Mouse (Mus musculus) ES-CJ7 (cell line): ENCODE results near the gene Rnf227.

Experiments used
- DNase-seq: peaks from one replicate; pipeline ENCODE4 v3.0.0; 2011; ENCODE audit warnings: low read depth, low spot score

The Rnf227 gene

DNA sequence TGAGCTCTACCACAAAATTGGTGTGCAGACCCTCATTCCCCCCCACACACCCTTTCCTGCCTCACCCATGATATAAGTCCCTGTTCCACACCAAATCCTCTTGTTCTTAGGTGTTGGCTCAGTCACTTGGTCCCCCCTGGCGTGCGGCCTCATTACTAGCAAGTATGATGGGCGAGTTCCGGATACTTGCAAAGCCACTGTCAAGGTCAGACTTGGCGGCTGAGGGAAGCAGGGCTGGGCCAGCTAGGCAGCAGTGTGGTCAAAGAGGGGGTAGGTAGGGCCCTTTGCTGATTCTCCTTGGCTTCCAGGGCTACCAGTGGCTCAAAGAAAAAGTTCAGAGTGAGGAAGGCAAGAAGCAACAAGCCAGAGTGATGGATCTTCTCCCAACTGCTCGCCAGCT, 9.1 kb upstream of the Rnf227 start:
- peak; percentile 85 for DNase-seq

DNA sequence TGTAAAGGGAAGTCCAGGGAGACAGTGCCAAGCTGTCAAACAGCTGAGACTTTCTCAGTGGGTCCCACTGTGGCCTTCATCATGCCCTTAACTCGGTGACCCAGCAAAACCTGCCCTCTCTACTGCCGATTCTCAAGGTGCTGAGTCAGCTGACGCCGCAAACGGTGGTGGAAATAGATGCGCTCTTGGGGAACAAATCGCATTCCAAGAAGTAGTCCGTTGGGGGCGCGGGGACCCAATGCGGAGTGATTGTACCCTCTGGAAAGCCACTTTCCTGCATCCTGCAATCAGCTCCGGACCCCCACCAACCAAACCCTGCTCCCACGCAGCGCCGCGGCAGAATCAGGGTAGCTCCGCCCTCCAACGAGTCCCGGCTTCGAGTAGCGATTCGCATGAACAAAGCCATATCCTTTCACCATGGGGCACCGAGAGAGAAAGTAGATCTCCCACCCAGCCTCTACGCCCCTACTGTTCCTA, 8.3 kb upstream of the Rnf227 start:
- peak; percentile 68 for DNase-seq

DNA sequence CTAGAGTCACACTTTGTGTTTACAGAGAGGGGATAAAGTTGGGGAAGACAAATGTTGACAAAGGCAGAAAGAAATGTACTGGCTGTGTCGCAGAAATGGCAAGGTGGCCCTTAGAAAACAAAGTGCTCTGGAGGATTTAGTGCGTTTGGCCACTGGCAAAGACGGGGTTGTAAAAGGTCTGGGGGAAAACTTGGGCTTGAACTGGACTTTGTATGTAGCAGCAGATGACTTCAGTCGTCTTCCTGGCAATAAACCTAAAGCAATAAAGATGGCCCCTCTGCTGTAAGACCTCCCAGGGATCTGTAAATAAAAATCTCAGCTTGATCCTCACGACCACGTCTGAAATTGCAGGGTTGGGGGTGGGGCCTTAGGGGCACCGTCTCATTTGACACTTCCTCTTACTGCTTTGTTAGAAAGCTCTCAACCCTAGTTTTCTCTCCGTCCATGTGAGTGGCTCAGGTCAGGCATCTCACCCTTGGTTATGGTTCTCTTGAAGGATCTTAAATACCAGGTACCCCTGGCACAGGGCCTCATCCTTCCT, 7.5 kb upstream of the Rnf227 start:
- DNase-seq, result no peak

DNA sequence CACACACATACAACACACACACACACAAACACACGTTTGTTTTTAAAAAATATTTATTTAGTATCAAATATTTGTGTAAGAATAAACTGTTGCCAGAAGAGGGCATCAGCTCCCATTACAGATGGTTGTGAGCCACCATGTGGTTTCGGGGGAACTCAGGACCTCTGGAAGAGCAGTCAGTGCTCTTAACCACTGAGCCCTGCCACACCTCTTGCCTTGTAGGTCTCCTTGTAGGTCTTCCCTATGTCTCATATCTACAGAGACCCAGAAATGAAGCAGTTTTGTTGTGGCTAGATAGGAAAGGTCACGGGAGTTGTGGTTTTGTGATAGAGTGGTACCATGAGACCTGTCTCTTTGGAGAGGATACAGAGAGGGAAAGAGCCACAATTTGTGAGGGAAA, 6.3 kb upstream of the Rnf227 start:
- DNase-seq, result no peak

DNA sequence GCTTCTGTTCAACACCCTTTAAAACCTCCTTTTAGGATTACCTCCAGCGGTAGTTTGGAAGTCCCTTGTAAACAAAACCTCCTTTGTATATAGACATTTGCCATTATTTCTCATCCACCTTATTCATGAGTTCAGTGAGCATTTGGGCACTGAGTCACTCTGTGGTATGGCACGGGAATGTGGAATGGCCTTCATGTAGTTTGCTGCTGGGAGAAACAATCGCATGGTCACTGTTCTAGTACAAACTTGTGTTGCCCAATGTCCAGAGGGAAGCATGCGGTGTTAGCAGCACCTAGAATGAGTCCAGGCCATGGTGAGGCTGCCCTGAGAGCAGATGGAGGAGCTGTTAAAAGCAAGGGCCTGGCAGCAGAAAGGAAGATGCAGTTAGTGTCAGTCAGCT, 5.5 kb upstream of the Rnf227 start:
- no peak for DNase-seq

DNA sequence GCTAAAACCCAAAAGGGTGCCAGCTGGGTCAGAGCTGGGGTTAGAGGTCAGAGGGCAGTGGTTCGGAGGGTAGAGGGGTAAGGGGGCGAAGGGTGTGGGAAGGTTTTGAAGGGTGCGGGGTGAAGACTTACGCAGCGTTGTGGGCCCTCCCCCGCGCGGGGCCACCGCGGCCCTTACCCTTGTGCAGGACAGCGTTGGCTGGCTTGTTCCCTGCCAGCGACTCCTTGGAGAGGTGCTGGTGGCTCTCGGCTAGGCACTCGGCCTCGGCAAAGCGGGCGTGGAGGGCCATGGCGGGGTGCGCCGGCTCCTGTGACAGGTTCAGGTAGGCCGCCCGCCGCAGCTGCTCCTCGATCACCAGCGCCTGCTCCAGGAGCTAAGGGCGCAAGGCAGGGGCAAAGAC, 6.2 kb downstream of the Rnf227 start:
- DNase-seq, result no peak

DNA sequence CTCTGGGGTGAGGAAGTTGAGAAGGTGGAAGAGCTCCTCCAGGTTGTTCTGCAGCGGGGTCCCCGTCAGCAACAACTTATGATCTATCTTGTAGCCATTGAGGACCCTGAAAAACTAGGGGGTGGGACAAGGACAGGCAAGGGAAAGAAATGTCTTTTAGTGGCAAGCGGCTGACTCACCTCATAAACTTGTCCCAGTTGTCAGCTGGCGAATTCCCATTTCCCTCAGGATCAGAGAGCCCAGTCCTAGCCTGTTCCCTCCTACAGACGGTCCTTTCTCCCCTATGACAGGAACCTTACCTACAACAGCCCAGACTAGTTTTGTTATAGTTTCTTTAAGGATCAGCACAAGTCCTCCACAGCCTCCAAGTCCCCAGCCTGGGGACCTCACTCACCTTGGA, 16.3 kb downstream of the Rnf227 start:
- no peak for DNase-seq

DNA sequence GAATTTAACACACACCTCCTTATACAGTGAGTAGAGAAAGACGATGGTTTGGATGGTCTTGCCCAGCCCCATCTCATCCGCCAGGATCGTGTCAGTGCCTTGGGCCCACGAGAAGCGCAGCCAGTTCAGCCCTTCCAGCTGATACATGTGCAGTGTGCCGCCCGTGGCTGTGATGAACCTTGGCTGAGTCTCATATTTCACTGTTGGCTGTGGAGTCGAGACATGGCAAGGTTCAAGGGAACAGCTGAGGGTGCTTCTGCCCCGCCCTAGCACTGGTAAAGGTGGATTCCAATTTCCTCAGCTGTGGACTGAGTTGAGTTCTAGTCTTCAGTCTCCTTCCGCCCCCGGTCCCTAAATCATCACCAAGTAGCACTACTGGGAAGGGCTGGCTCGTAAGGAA, 17.4 kb downstream of the Rnf227 start:
- DNase-seq, result no peak

DNA sequence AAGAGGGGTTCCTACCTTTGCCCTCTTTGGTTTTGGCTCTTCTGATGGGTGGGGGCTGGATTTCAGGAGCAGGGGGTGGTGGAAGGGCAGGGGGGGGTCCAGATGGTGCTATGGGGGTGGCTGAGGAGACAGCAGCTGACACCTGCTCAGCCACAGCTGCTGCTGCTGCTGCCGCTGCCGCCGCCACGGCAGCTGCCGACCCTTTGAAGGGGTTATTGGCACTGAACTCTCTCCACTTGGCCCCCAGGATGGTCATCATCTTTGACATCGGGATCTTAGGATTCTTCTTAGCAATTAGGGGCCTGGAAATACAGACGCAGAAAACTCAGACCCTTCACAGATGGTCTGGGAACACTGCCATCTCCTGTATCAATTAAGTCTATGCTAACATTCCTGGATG, 21.8 kb downstream of the Rnf227 start:
- DNase-seq, result no peak

DNA sequence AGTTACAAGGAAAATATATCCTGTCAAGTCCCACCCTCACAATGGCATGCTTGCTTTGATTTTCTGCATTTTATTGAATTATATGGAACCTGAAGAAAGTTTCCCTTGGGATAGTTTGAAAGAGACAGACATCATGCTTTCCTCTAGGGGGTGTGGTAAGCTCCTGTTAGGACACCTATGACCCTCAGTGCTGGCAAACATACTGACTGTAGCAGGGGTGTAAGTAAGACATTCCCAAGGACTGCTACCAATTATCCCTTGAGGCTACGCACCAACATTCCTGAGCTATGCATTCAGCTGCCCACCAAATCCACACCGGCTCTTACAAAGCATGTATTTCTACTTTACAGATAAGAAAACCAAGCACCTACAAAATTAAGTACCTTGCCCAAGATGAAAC, 22.2 kb downstream of the Rnf227 start:
- DNase-seq, result no peak

DNA sequence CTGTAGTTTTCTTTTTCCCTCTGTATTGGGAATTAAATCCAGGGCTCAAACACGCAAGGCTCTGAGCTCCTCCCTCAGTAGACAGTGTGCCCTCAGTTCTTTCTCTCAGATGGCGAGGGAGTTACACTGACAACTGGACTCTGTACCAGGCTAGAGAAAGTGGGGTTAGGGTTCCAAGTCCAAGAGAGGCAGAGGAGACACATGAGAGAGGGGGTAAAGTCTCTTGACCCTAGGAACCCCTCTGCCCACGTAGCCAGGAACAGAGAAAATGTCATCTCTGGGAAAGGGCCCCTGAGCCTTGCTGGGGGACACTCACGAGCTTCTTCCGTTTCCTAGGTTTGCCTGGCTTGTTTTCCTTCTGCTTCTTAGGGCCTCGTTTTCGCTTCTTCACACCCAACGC, 24.1 kb downstream of the Rnf227 start:
- DNase-seq, result no peak

DNA sequence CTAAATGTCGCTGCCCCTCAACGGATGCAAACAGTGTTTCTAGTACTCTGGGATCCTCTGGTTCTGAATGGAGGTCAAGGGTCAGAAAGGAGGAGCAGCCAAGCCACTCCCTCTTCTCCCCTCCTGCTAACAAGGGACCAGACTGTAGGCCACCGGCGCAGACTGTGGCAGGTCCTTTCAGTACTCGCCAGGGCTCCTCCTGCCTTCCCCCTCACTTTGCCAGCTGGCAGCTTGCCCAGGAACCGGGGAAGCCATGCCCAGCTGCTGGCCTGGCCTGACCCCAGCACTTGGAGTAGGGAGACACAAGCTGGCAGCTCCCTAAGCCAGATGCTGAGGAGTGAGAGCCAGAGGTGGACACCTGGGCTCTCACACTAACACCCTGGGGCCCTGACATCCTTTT, 24.6 kb downstream of the Rnf227 start:
- DNase-seq, result no peak

DNA sequence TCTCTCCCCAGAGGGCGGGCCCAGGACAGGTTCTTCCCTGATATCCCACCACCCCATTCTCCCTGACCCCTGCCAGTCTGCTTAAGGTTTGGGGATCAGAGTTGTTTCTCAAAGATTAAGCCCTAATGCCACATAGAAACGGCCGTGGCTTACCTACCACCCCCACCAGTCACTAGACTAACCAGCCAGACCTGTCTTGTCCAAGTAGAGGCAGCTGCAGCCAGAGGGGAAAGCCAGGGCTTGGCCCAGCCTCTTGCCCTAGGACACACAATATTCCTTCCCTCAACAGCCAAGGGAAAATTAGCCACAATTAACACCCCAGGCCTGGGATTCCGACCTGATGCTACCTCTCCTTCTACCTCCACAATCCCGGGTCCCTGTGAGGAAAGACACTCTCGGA, 25.5 kb downstream of the Rnf227 start:
- DNase-seq, result no peak

DNA sequence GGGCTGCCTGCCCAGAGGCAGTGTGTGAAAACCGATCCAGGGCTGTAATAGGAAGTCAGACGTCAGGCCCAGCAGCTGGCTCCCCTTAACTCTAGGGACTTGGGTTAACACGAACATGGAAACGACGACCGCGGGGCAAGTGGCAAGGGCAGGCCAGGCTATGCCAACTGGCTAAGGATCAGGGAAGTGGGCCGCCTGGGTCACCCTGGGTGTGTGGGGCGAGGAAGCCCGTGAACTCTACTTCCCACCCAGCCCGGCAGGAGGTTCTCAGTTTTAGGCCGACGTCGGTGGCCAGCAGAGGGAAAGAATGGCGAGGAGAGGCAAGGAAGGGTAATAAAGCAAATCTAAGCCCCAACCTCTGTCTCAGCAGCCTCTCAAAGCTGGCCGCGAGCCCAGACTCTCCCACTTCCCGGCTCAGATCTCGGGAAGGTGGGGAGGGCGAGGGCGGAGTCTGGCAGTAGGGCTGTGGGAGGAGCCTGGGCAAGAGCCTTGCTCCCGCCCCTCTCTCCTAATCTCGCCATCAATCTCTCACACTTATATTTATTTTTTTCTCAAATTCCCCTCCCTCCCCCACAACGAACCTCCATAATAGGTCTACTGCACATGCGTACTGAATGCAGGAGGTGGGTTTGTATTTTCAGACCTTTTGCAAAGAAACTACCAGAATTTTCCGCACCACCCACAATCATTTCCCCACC, 26.0 kb downstream of the Rnf227 start:
- DNase-seq, result peak; percentile 78

DNA sequence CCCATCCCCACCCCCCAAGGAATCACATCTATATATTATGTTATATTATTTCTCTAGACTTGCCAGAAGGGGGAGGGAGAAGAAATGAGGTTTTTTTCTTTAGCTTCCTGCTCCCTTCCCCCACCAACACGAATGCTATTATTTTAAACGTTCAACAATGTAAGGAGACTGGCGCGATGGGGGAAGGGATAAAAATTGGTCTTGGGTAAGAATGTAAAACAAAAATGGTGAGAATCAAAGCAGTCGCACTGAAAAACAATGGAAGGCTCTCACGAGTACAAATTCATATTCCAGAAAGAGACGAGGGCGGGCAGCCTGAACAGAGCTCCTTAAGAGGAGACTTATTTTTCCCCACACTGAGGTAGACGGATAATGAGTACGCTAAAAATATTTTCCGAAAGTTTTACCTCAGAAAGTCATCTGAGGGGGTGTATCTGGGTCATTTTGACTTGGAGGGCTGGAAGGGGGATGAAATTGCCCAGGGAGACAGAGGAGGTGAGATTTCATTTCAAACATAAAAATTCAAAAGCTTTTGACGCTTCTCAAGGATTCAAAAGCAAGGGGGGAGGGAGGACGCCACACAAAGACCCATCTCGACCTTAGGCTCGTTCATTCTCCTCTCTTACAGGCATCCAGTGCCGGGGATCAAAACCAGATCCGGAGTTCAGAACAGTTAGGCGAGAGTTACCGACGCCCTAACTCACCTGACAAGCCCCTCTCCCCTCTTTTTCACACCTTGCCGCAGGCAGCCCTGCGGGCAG, 26.8 kb downstream of the Rnf227 start:
- peak; percentile 58 for DNase-seq

DNA sequence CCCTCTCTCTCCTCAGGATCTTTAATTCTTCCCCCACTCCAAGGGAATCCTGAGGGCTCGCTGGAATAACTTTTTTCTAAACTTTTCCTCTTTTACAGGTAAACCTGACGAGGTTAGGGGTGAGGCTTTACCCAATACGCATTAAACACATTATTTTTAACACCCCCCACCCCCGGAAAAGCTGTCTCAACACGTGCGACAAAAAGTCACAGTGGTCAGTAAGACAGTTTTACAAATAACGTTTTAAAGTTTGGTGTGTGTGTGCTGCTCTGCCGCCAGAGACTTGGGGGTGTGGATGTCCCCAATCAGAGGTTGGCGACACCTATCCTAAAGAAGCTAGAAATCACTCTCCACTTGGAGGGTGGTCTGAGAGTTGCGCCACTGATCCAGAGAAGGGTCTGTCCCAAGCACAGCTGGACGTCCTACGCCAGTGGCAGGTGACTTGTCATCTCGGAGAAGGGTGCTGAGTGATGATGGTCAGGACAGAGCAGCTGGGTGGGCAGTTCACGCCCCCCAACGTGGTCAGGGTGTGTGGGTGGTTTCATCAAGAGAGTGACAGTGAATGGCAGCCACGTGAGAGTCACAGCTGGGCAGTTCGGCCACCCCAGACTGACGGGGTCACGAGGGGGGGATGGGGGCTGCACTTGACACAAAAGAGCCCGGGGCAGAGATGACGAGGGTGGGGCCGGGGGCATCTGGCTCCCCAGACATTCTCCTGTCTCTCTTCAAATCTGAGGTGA, 27.5 kb downstream of the Rnf227 start:
- DNase-seq, result no peak

DNA sequence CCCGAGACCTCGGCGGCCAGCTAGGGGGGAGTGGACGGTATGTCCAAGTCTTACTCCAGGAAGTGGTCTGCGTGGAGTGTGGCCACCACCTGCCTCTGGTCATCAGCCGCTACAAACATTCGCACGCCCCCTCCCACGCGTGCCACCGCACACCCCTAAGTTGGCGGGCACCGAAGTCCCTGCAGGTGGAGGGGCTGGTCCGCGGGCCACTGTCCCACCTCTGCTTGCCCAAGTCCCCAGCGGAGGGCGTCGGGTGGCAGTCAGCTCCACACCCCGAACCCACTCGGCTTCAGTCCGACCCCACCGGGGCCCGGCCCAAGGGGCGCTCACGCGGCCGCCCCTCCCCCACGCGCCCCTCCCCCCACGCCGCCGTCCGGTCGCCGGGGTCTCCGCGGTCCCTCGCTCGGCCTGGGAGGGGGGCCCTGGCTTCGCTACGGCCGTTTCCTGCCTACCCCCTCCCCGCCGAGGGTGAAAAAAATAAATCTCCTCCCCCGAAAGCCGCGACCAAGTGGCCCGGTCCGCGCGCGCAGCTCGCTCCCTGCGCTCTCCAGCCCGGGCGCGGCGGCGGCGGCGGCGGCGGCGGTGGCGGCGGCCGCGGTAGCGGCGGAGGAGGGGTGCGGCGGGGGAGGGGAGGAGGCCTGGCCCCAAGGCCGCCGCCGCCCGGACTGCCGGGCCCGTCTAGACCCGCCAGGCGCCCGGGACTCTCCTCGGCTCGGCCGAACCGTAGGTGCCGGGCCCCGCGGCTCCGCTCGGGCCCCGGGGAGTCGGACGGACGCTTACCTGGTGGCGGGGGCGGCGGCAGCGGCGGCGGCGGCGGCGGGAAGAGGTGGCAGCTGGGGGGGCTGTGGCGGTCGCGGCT, 28.3 kb downstream of the Rnf227 start:
- DNase-seq, result no peak

DNA sequence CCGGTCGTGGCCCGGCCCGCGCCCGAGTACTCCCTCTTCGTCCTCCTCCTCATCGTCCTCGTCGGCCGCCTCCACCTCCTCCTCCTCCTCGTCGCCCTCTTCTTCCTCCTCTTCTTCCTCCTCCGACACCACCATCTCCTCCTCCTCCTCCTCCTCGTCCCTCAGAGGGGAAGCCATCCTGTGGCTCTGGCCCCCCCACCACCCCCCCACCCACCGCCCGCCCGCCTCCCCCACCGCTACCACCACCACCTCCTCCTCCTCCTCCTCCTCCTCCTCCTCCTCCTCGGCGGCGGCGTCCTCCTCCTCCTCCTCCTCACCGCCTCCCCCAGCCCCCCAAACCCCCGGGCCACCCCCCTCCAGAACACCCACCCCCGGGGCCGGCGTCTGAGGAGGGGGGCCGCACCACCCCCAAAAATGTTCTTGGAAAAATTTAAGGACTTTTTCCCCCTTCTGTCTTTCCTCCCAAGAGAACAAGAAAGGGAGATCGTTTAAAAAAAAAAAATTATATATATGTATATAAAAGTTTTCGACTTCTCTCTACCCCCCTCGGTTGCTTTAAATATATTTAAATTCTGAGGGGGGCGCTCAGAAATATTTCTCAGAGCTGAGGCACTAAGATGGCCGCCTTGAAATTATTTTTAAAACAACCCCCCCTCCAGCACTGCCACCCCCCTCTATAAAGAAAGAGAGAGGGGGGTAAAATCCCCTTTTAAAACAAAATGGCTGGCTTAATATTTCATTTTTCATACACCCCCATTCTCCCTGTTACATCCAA, 29.1 kb downstream of the Rnf227 start, which contains the start of gene Chd3:
Chd3 (minus strand) TSS at position 192 of the 775 bp plus-strand sequence.
- no peak for DNase-seq

DNA sequence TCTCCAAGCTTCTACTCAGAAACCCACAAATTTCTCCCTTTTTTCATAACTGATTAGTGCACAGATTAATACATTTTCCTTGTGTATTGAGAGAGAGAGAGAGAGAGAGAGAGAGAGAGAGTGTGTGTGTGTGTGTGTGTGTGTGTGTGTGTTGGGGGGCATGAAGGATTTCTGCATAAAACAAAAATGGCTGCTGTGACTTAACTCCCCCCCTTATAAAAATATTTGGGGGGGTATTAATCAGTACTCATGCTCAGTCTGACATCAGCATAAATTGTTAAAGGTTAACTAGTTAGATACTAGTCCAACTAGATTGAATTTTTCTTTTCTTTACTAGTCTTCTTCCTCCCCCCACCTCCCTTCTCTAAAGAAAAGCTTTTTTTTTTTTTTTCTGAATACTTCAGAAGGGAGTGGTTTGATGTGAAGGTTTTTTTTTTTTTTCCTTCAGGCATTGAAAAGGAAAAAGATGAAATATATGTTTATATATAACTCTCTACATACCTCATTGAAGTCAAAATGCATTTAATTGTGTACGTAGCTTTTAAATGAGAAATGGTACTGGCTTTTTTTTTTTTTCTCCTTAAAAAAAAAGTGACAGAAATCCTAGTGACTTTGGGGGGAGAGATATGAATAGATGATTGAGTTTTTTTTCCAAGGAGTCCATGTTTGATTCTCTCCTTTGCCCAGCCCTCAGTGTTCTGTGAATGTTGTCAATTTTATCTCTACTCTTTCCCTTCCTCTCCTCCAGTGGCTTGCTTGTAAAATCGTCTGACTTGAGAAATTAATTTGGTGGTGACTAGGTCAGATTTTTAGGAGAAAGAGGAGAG, 29.9 kb downstream of the Rnf227 start:
- DNase-seq, result no peak

DNA sequence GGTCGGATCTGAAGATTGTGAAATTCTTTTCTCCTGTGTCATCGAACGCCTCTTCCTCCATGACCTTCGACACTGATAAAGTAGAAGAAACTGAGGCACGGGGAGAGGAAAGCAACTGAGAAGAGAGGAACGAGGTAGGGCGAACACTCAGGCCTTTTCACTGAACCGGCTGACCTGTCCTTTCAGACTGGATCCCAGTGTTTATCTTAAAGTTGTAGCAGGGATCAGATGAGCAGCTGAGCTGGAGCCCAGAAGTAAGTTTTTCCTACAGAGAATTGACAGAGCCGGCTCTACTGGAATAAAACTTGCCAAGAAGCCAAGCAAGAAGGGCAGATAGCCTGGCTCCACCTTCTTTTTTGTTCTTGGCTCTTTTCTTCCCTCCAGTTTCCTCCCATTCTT, 30.6 kb downstream of the Rnf227 start:
- DNase-seq, result no peak
